Mouse (Mus musculus) neural tube, embryonic 15.5 days (tissue): ENCODE data around the gene Abcb9. TPM values are rescaled to one million over a fixed set of nuclear protein-coding genes. Genes with fewer than 3 reads are reported as not detected.
A peak's percentile ranks its signal among the peaks of the same experiment; 100 is the strongest.
"Not testable (repeated sequence)": the region's sequence is repeated elsewhere in the genome, so short reads cannot be mapped to it uniquely, and the experiment has no call there.

Experiments used
- ATAC-seq: fragments of 200-750 bp; cut with Nextera tagmentation; 2 replicates; pipeline ENCODE4 v1.8.0; 2017; ENCODE audit warnings: mild to moderate bottlenecking, moderate TSS enrichment, moderate library complexity; ENCODE audit not compliant: low FRiP score
- H3K27ac ChIP-seq: fragments of 300-500 bp; sonication (generic); replicated peaks from 2 replicates; pipeline ENCODE4 v1.5.1; 2015; ENCODE audit warnings: mild to moderate bottlenecking, inconsistent platforms
- H3K27me3 ChIP-seq: fragments of 300-500 bp; sonication (generic); replicated peaks from 2 replicates; pipeline ENCODE4 v1.6.1; 2015; ENCODE audit warnings: inconsistent platforms
- H3K36me3 ChIP-seq: fragments of 300-500 bp; sonication (generic); 2 replicates; pipeline ENCODE4 v1.6.1; 2015; ENCODE audit warnings: inconsistent platforms
- H3K4me1 ChIP-seq: fragments of 300-500 bp; sonication (generic); 2 replicates; pipeline ENCODE4 v1.6.1; 2015; ENCODE audit warnings: inconsistent platforms
- H3K4me2 ChIP-seq: fragments of 300-500 bp; sonication (generic); 2 replicates; pipeline ENCODE4 v1.6.1; 2015; ENCODE audit warnings: inconsistent platforms, mild to moderate bottlenecking, moderate library complexity
- H3K4me3 ChIP-seq: fragments of 300-500 bp; sonication (generic); replicated peaks from 2 replicates; pipeline ENCODE4 v1.5.1; 2015; ENCODE audit warnings: mild to moderate bottlenecking, inconsistent platforms
- H3K9ac ChIP-seq: fragments of 300-500 bp; sonication (generic); replicated peaks from 2 replicates; pipeline ENCODE4 v1.6.1; 2015; ENCODE audit warnings: mild to moderate bottlenecking, inconsistent platforms
- H3K9me3 ChIP-seq: fragments of 300-500 bp; sonication (generic); replicated peaks from 2 replicates; pipeline ENCODE4 v1.6.1; 2016; ENCODE audit warnings: inconsistent platforms
- WGBS: fragments of 180-500 bp; shearing (Covaris S2); methylation state at CpG from one replicate; pipeline ENCODE4 v1.1.7; 2015; ENCODE audit warnings: mixed read lengths; 5-methylcytosine and 5-hydroxymethylcytosine counted together
- polyA plus RNA-seq: library from polyadenylated mRNA; unstranded; fragments of >200 nt; fragmentation: Nextera tagmentation; extraction: Ambion mirVana; gene quantifications from 2 replicates; pipeline ENCODE4 v1.2.1, GENCODE M21; 2015

The Abcb9 gene
- polyA plus RNA-seq, 1 experiment from 2014 or later: 23.2 TPM

GRCm38 (mm10) chr5:124056219-124056618 lies 39.4 kb downstream of the Abcb9 start:
- no peaks in the 10 kb centered on the region for H3K4me1 ChIP-seq
- H3K4me2 ChIP-seq: no peak overlapping the region
- no peak overlapping the region for H3K27ac ChIP-seq
- no peaks in the 10 kb centered on the region for H3K27me3 ChIP-seq
- H3K9me3 ChIP-seq: no peaks in the 10 kb centered on the region
- no peaks in the 10 kb centered on the region for H3K36me3 ChIP-seq
- no peak overlapping the region for H3K4me3 ChIP-seq
- no peak for ATAC-seq
- H3K9ac ChIP-seq: no peak overlapping the region
- WGBS: 97% methylated on average over 1 of the region's 1 CpGs

- H3K36me3 ChIP-seq, ATAC-seq, H3K4me3 ChIP-seq, H3K4me2 ChIP-seq, H3K27ac ChIP-seq, H3K9me3 ChIP-seq, H3K9ac ChIP-seq, H3K27me3 ChIP-seq: not testable (repeated sequence)
- 94% methylated on average over 7 of the region's 7 CpGs for WGBS
- peaks cover 13% of the 10 kb centered on the region for H3K4me1 ChIP-seq
Measured at GRCm38 (mm10) chr5:124052641-124053040, 43.0 kb downstream of the Abcb9 start.

DNA sequence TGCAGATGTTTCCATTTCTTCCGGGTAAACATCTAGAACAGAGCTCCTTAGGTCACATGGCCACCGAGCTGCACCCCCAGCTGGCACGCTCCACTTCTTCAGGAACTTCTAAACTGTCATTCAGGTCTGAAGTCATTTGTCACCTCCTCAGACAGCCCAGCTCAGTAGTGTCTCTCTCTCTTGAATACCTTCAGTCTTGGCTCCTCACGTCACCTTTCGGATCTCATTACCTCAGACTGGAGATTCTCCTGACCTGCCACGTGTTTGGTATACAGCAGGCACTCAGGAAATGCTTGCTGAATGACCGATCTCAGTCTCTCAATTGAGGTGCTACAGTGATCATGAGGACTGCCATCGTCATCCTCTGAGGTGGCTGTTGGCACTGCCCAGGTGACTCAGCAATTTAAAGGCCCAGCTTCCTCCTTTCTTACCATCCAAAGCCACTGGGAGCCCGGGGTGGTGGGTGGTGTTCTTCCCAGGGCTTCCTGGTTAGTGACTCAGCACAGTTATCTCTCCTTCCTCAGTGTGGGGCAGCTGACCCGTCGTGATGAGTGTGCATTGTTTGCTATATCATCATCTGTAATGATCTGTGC lies 43.6 kb downstream of the Abcb9 start:
- H3K4me1 ChIP-seq: peaks cover 13% of the 10 kb centered on the region
- no peak overlapping the region for H3K9ac ChIP-seq
- 81% methylated on average over 11 of the region's 11 CpGs for WGBS
- H3K9me3 ChIP-seq: no peaks in the 10 kb centered on the region
- no peak overlapping the region for H3K27ac ChIP-seq
- H3K36me3 ChIP-seq: no peaks in the 10 kb centered on the region
- no peaks in the 10 kb centered on the region for H3K27me3 ChIP-seq
- ATAC-seq: no peak
- no peak overlapping the region for H3K4me2 ChIP-seq
- no peak overlapping the region for H3K4me3 ChIP-seq

- Histone ChIP-seq H3K27me3 (no peaks in the 10 kb centered on the region), H3K4me3 (no peak overlapping the region), H3K9me3 (no peaks in the 10 kb centered on the region), H3K36me3 (no peaks in the 10 kb centered on the region), H3K4me1 (peaks cover 17% of the 10 kb centered on the region), H3K4me2 (no peak overlapping the region), H3K9ac (0 out of 2 replicates have a peak overlapping the region, but pooled peaks have one; percentile 10), H3K27ac (peak overlapping the region; percentile 54; the same call in 1 of the 2 replicates)
- 65% methylated on average over 14 of the region's 14 CpGs for whole genome bisulfite sequencing
- no peak for ATAC-seq
Measured at GRCm38 (mm10) chr5:124050095-124051050, 45.2 kb downstream of the Abcb9 start.

DNA sequence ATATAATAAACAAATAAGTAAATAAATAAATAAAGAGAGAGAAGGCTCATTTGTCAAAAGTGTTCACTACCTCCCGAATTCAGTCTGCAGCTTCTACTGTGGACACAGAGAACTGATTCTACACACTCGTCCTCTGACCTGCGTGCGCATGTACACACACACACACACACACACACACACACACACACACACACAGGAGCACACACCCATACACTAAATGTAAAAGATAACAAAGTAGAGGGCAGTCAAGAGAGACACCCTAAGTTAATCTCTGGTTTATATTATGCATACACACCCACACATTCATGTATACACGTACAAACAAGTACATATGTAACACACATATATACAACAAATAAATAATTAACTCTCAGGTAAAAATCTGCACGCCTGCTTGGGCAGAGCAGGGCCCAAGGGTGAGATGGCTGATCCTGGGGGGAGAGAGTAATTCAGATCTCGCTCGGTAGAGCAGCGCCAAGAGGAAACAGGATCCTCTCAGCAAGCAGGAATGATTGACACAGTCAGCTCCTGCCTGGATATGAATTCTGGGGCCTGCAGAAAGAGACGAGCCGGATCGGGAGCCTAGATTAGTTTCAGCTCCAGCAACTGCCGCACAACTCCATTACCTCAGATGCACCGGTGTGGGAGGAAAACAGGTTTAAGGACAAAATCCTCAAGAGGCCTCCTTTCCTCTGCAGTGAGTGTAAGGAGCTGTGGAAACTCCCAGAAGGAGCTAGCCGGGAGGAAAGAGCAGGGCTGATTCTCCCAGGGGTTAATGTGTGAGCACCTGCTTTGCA lies 46.2 kb downstream of the Abcb9 start:
- H3K9me3 ChIP-seq: no peaks in the 10 kb centered on the region
- no peaks in the 10 kb centered on the region for H3K36me3 ChIP-seq
- 76% methylated on average over 15 of the region's 15 CpGs for WGBS
- no peak overlapping the region for H3K4me3 ChIP-seq
- peak overlapping the region; percentile 54; the same call in 1 of the 2 replicates for H3K27ac ChIP-seq
- H3K27me3 ChIP-seq: no peaks in the 10 kb centered on the region
- H3K4me2 ChIP-seq: no peak overlapping the region
- H3K4me1 ChIP-seq: peaks cover 20% of the 10 kb centered on the region
- no peak for ATAC-seq
- H3K9ac ChIP-seq: peak overlapping the region; percentile 10; the same call in 1 of the 2 replicates

DNA sequence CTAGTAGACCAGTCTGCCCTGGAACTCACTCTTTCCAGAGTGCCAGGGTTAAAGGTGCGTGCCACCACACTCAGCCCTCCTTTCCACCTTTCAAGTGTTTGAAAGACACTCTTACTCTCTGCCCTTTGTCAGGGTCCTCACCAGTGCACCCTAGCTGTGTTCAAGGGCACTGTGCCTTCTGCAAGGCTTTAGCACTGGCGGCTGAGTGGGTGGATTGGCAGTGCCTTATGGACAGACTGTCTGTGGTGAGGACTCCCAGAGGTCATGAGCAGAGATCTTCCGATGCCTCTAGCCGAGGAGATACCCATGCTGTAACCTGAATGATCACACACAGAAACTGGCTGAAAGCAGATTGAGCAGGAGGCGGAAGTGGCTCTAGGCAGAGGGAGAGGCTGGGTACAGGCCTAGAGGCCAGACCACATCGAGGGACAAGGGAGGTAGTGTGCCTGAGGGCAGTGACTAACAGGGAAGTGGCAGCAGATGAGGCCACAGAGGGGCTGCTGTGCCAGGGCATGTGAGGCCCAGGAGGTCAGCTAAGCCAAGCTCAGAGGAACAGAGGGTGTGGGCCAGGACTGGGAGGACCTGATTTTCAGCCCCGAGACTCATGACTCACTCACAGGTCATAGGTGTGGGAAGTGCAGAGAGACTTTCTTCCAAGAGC lies 48.7 kb downstream of the Abcb9 start:
- Histone ChIP-seq H3K4me1 (peaks cover 28% of the 10 kb centered on the region), H3K27ac (no peak overlapping the region), H3K9me3 (no peaks in the 10 kb centered on the region), H3K9ac (no peak overlapping the region), H3K4me2 (no peak overlapping the region), H3K36me3 (no peaks in the 10 kb centered on the region), H3K27me3 (no peaks in the 10 kb centered on the region), H3K4me3 (no peak overlapping the region)
- no peak for ATAC-seq
- 74% methylated on average over 7 of the region's 7 CpGs for WGBS

DNA sequence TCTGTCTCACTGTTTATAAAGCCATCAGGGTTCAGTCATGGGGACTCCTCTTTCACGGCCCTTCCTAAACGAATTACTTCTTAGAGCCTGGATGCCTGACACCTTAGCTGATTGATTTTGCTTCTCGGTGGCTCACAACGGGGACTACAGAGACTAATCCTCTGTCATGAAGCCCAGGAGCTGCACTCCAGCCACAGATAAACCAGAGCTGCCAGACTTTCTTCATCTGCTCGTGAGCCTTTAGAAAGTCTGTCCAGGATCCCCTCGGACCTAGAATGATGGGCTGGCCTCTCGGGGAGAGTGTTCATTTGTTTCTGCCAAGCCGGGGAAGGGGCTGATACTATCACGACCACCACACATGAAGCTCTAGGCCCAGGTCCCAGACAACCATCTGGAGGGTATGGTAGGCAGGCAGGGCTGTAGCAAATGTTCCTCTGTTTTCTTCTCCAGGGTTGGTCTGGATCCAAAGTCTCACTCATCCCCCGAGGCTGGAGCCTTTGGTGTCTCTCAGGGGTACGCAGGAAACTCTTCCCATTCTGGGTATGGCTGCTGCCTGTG lies 50.1 kb downstream of the Abcb9 start:
- 26% methylated on average over 11 of the region's 11 CpGs for WGBS
- Histone ChIP-seq H3K27ac (0 out of 2 replicates have a peak overlapping the region, but pooled peaks have one; percentile 14), H3K9me3 (no peaks in the 10 kb centered on the region), H3K27me3 (no peaks in the 10 kb centered on the region), H3K36me3 (no peaks in the 10 kb centered on the region), H3K4me3 (no peak overlapping the region), H3K9ac (no peak overlapping the region), H3K4me2 (no peak overlapping the region), H3K4me1 (peaks cover 26% of the 10 kb centered on the region)
- ATAC-seq: no peak

DNA sequence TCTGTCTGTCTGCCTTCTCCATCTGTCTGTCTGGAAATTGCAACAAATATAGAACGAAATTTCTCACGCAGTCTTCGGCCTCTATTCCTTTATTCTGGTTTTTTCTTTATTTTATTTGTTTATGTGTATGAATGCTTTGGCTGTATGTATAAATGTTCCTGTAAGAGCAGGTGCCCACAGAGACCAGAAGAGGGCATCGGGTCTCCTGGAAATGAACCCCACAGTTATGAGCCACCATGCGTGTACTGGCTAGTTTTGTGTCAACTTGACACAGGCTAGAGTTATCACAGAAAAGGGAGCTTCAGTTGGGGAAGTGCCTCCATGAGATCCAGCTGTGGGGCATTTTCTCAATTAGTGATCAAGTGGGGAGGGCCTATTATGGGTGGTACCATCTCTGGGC lies 51.6 kb downstream of the Abcb9 start:
- Histone ChIP-seq H3K4me1 (peaks cover 15% of the 10 kb centered on the region; the same call in 1 of the 2 replicates), H3K27me3 (no peaks in the 10 kb centered on the region), H3K36me3 (no peaks in the 10 kb centered on the region), H3K4me3 (no peak overlapping the region), H3K9ac (no peak overlapping the region), H3K4me2 (no peak overlapping the region), H3K27ac (peak overlapping the region; percentile 77; the same call in 1 of the 2 replicates), H3K9me3 (no peaks in the 10 kb centered on the region)
- no peak for ATAC-seq
- WGBS: 73% methylated on average over 5 of the region's 5 CpGs

DNA sequence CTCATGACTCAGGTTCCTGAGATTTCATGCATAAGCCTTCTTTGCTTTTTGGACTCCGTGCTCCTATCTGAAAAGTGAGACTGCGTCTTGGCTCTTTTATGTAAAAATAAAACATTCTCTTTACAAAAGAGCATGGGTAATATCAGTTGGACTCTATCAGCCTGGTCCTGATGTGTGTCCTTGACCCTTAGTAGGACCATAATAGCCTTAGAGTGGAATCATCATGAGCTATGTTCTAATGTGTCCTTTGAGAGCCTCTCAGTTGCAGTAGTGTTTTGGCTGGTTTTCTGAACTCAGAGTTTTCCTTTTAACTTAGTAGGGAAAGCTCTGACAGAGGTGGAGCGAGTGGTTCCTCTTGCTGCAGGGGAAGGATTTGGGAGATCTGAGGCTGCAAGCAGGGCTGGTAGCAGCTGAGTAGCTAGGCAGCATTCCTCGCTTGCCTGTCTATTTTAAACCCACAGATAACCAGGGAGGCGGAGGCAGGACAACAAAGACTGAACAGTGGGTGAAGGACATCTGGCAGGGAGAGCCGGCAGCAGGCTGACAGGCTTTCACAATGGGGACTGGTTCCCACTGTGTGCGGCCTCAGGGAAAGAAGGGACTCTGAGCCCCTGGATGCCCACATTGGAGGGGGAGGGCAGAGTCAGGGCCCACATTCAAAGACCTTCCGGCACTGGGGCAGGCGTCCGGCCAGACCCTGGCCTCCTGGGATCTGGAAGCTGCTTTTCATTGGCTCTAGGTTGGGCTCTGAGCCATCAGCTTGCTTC lies 52.2 kb downstream of the Abcb9 start:
- Histone ChIP-seq H3K36me3 (no peaks in the 10 kb centered on the region), H3K4me3 (no peak overlapping the region), H3K9me3 (no peaks in the 10 kb centered on the region), H3K4me2 (no peak overlapping the region), H3K27me3 (no peaks in the 10 kb centered on the region), H3K9ac (no peak overlapping the region), H3K4me1 (peaks cover 15% of the 10 kb centered on the region; the same call in 1 of the 2 replicates), H3K27ac (peak overlapping the region; percentile 77)
- 31% methylated on average over 10 of the region's 10 CpGs for WGBS
- peak; percentile 69 for ATAC-seq

DNA sequence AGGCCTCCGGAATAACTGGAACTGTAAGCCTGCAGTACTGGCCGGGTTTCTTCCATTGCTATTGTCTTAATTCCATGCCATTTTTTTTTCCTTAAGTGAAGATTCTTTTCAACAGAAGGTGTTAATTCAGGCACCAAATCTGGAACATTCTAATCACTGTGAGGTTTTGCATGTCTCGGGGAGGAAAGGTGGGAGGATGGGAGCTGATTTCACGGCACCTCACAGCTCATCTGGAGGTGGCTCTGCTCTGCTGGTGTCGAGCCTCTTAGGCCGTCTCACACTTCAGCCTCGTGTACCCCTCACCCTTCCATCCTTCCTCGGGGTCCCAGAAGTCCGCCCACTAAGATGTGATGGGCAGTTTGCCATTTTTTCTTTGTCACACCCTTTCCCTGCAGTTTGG lies 54.5 kb downstream of the Abcb9 start:
- no peaks in the 10 kb centered on the region for H3K27me3 ChIP-seq

More for the DNA sequence above, 54.5 kb downstream of the Abcb9 start:
- no peaks in the 10 kb centered on the region for H3K36me3 ChIP-seq
- H3K4me2 ChIP-seq: no peak overlapping the region
- 77% methylated on average over 9 of the region's 9 CpGs for WGBS
- peaks cover 15% of the 10 kb centered on the region; the same call in 1 of the 2 replicates for H3K4me1 ChIP-seq
- ATAC-seq: no peak
- no peak overlapping the region for H3K27ac ChIP-seq
- H3K9ac ChIP-seq: no peak overlapping the region
- H3K9me3 ChIP-seq: no peaks in the 10 kb centered on the region
- no peak overlapping the region for H3K4me3 ChIP-seq
